Mouse (Mus musculus) olfactory bulb, adult 2 months (tissue): ENCODE measurements at regions not wholly inside any gene's neighbourhood (a gene's known extent, or its start where the extent isn't known, plus 50 kb on each side); places are given as distances from the start of the nearest gene placed in this dataset.

Source experiments
- H3K27ac ChIP-seq: fragments of 200-500 bp; 2 replicates; pipeline ENCODE4 v1.5.1; 2012; ENCODE audit warnings: low read depth, low read length; ENCODE audit not compliant: insufficient read depth
- H3K4me1 ChIP-seq: fragments of 200-500 bp; 2 replicates; pipeline ENCODE4 v1.6.1; 2012; ENCODE audit warnings: low read length; ENCODE audit not compliant: control insufficient read depth, insufficient read depth
- H3K4me3 ChIP-seq: fragments of 200-500 bp; 2 replicates; pipeline ENCODE4 v1.5.1; 2012; ENCODE audit warnings: mild to moderate bottlenecking, low read depth, low read length, moderate library complexity; ENCODE audit not compliant: insufficient read depth
- CTCF ChIP-seq: fragments of 200-500 bp; IDR thresholded peaks from 2 replicates; pipeline ENCODE4 v1.5.1; 2012; ENCODE audit warnings: low read depth, mild to moderate bottlenecking, low read length, moderate library complexity; ENCODE audit not compliant: insufficient read depth
- POLR2A ChIP-seq: fragments of 200-500 bp; IDR thresholded peaks from 2 replicates; pipeline ENCODE4 v1.6.1; 2012; ENCODE audit warnings: mild to moderate bottlenecking, low read depth, low read length, moderate library complexity; ENCODE audit not compliant: insufficient read depth
- WGBS: fragments of 180-500 bp; shearing (Covaris S2); methylation state at CpG from one replicate; pipeline ENCODE4 v1.1.7; 2018; 5-methylcytosine and 5-hydroxymethylcytosine counted together

- WGBS = 73% methylated on average over 4 of the region's 4 CpGs
- Histone ChIP-seq H3K27ac (no peak overlapping the region), H3K4me3 (no peak overlapping the region), H3K4me1 (peaks cover 7% of the 10 kb centered on the region)
- TF ChIP-seq CTCF = no peak
- no peak for TF ChIP-seq POLR2A
Observed at GRCm38 (mm10) chr13:59952809-59953208, 129.9 kb upstream of the Tut7 start.

- Histone ChIP-seq H3K4me3 (no peak overlapping the region), H3K4me1 (peaks cover 7% of the 10 kb centered on the region), H3K27ac (no peak overlapping the region)
- 72% methylated on average over 3 of the region's 3 CpGs for WGBS
- no peak for TF ChIP-seq CTCF
- TF ChIP-seq POLR2A = no peak
Observed at GRCm38 (mm10) chr13:59952116-59952515, 129.2 kb upstream of the Tut7 start.

DNA sequence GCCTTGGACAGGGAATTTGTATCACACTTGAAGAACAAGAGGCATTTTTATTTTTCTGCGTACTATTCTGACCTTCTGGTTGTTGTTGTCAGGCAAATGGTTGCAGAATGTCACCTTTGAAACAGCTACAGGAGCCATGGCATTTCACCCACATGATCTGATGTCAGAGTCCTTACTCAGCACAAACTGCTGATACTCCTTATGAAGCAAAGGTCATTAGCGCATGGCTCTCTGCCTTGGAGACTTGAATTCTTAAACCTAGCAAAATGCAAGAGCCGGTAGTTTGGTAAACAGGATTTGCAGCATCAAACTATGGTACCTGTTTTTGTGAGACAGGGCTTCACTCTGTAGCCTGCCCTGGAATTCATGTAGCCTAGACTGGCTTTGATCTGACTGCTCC is 127.3 kb upstream of the Tut7 start:
- Histone ChIP-seq H3K27ac (no peak overlapping the region), H3K4me1 (peaks cover 7% of the 10 kb centered on the region), H3K4me3 (no peak overlapping the region)
- 94% methylated on average over 3 of the region's 3 CpGs for WGBS
- TF ChIP-seq POLR2A (no peak), CTCF (no peak)

DNA sequence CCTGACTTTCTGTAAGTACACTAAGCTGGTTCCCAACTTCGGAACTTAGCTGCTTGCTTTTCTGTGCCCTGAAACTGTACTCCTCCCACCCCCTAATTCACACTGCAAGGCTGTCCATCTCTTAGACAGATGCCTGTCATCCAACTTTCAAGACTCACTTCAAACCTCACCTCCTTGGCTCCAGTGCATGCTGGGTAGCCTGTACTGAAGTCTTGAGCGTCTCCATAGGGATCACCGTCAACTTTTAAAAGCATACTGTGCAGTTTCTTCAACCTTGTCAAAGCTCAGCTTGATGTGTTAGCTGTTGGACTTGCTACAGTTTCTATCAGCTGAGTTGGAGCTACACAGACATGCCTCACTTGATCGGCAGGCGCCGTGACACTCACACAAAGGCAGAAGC is 126.5 kb upstream of the Tut7 start:
- Histone ChIP-seq H3K27ac (no peak overlapping the region), H3K4me3 (no peak overlapping the region), H3K4me1 (peaks cover 7% of the 10 kb centered on the region)
- WGBS = 80% methylated on average over 6 of the region's 6 CpGs
- TF ChIP-seq CTCF = no peak
- TF ChIP-seq POLR2A = no peak

DNA sequence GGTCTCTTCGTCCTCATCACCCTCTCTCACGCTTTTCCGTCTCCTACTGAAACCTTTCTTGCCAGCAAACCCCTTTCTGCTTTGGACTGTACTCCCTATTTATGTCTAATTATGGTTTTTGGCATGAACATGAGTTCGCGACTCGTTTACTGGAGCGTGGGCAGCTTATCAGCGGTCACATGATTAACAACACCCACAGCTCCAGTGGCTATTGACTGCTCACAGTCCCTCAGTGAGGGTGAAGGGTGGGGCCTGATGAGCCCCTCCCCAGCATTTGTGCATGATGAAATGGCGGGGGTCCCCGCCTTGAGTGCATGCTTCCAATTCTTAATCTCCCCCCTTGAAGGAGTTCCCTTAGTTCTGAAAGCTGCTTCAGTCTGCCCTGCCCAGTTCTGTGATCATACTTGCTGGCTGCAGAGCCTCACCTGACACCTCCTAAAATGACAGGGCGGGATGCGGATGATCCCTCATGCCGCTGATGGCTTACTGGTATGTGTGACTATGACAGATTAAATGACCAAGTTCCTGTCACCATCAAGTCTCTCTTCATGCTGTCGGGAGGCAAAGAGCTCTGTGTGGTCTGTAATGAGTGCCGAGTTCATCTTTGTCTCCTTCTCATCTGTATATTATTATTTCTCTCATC is 125.7 kb upstream of the Tut7 start:
- 50% methylated on average over 15 of the region's 15 CpGs for WGBS
- no peak overlapping the region for H3K4me3 ChIP-seq
- H3K4me1 ChIP-seq = peaks cover 7% of the 10 kb centered on the region
- H3K27ac ChIP-seq = no peak overlapping the region
- TF ChIP-seq POLR2A (no peak), CTCF (no peak)

DNA sequence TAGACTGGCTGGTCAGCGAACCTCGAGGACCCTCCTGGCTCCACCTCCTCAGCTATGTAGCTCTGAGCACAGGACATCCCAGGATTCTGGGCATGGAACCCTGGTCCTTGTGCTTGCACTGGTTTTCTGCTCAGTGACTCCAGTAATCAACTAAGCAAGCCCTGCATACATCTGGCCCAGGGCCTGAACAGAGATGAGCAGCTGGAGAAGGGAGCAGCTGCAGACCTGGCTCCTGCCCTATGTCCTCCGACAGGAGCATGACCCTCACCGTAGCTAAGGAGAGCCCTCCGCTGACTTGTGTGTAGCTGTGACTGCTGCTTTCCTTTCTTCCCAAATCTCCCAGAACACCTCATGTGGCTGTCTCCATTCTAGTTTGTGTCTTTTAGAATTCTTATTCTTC is 124.5 kb upstream of the Tut7 start:
- 64% methylated on average over 5 of the region's 5 CpGs for WGBS

DNA sequence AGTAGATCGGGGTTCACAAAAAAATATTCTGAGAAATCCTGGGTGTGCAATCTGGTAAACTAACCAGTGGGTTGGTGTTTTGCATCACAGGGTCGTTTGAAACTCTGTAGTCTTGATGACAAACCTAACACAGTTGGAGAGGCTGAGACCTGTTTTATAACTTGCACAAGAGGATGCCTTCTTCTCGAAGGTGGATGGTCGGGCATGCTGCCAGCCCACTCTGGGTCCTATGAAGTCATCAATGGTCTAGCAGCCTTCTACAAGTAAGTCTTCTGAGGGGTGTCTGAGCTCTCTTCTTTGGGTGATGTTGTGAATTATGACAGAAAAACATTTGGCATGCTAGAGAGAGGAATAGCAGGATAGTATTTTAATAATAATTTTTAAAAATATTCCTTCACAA is 123.6 kb upstream of the Tut7 start:
- 75% methylated on average over 4 of the region's 4 CpGs for WGBS
- Histone ChIP-seq H3K27ac (no peak overlapping the region), H3K4me3 (no peak overlapping the region), H3K4me1 (peaks cover 7% of the 10 kb centered on the region)
- TF ChIP-seq CTCF (no peak), POLR2A (no peak)

More for the DNA sequence above, 124.5 kb upstream of the Tut7 start:
- H3K27ac ChIP-seq = no peak overlapping the region
- H3K4me1 ChIP-seq = peaks cover 7% of the 10 kb centered on the region
- TF ChIP-seq CTCF = no peak
- no peak for TF ChIP-seq POLR2A
- no peak overlapping the region for H3K4me3 ChIP-seq

GRCm38 (mm10) chr13:59945631-59946030 is 122.7 kb upstream of the Tut7 start:
- Histone ChIP-seq H3K4me3 (no peak overlapping the region), H3K27ac (no peak overlapping the region), H3K4me1 (peaks cover 7% of the 10 kb centered on the region)
- TF ChIP-seq POLR2A (no peak), CTCF (no peak)
- WGBS = 90% methylated on average over 1 of the region's 1 CpGs

GRCm38 (mm10) chr13:59943602-59944140 is 120.7 kb upstream of the Tut7 start:
- 64% methylated on average over 5 of the region's 5 CpGs for WGBS
- no peak overlapping the region for H3K27ac ChIP-seq
- no peak overlapping the region for H3K4me3 ChIP-seq
- H3K4me1 ChIP-seq = peaks cover 5% of the 10 kb centered on the region
- TF ChIP-seq POLR2A = no peak
- TF ChIP-seq CTCF = no peak
